Mouse (Mus musculus): Measurements from ENCODE around the gene Orc2. TPM values are rescaled to one million over a fixed set of nuclear protein-coding genes. Genes with fewer than 3 reads are reported as not detected.

The Orc2 gene
- 23.3 and 27.8 TPM in 2 replicates for polyA plus RNA-seq (2015; fragmentation: Nextera tagmentation; extraction: Ambion mirVana)

DNA sequence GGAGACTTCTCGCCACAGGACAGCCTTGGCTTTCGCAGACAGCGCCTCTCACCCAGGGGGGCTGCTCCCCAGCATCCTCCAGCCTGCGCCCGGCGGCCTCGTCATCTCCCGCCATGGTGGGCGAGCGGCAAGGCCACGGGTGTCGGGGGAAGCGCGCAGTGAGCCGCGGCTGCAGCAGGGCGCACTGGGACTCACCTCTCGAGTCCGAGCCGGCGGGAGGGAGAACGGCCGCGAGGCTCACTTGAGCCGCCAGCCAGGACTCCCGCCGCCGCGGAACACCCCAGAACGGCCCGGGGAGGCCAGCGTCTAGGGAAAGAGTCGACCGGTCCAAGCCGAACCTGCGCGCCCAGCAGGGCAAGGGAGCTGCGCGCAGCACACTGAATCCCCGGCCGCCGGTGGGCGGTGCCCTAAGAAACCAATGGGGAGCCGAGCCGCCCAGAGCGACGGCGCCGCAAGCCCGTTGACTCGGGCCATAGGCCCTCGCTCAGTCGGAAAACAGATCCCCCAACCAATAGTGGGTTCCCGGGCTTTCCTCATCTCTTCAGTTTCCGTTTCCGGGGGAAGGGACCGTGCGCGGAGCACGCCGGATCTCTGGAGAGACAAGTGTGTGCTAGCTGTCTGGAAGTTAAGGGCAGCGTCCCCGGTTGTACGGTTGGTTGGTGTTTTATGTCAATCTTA, at the start of gene Orc2:
Gene Orc2 (minus strand): TSS at position 533 of the 678 bp plus-strand sequence.
- H3K4me1 ChIP-seq, result no peaks in the 10 kb centered on the region
- peaks cover 15% of the 10 kb centered on the region; the same call in 1 of the 2 replicates for H3K9me3 ChIP-seq
- H3K9ac ChIP-seq, result peak within 1 kb of the TSS; percentile 72
- H3K4me2 ChIP-seq, result peak within 1 kb of the TSS; percentile 61
- H3K36me3 ChIP-seq, result peaks cover 10% of the 10 kb centered on the region; the same call in 1 of the 2 replicates
- ATAC-seq (ENCODE audit: insufficient read depth, low FRiP score, low read depth), result peak; percentile 99
- H3K4me3 ChIP-seq (replicated peaks), result peak within 1 kb of the TSS; percentile 77
- under 1% methylated on average over 64 of the region's 64 CpGs for WGBS
- H3K27me3 ChIP-seq (replicated peaks), result no peaks in the 10 kb centered on the region
- H3K27ac ChIP-seq, result peak within 1 kb of the TSS; percentile 80; the same call in 1 of the 2 replicates

DNA sequence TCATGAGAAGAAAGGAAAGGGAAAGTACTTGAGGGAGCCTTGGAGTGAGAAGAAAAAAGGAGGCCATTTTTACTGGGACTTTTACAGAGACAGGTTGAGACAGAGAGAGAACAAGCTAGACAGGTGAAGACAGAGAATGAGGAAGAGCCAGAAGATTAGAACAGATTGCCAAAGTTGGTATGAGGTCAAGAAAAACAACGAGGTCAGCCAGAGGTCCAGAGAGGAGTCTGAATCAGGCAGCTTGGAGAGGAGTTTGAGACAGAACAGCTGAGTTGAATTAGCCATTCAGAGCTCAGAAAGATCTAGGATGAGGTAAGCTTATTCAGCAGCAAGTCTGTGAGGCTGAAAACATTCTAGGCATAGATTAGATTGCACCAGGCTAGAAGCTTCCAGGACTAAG, 36.5 kb upstream of the Orc2 start:
- Histone ChIP-seq H3K4me2 (no peak overlapping the region), H3K4me3 (replicated peaks) (no peak overlapping the region), H3K9ac (no peak overlapping the region), H3K36me3 (peaks cover 24% of the 10 kb centered on the region; the same call in 1 of the 2 replicates), H3K27me3 (replicated peaks) (no peaks in the 10 kb centered on the region), H3K9me3 (no peaks in the 10 kb centered on the region), H3K4me1 (no peaks in the 10 kb centered on the region), H3K27ac (no peak overlapping the region)
- WGBS, result 74% methylated on average over 1 of the region's 1 CpGs
- ATAC-seq (ENCODE audit: insufficient read depth, low FRiP score, low read depth), result no peak

DNA sequence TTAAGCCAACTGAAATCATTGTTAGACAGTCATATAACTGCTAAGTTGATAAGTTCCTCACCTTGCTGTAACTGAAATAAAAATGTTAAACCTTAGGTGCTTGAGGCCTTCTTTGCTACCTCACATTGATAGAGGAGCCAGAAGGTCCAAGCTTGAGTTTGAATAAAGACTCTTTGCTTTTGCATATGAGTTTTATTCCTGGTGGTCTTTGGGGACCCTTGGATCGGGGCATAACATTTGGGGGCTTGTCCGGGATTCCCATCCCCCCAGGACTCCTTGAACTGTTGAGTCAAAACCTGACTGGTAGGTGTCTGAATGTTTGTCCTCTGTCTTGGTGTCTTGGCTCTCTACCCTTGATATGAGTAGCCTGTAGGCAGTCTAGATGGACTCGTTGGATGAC, 2.3 kb upstream of the Orc2 start:
- H3K9me3 ChIP-seq, result peaks cover 15% of the 10 kb centered on the region; the same call in 1 of the 2 replicates
- H3K27me3 ChIP-seq (replicated peaks), result no peaks in the 10 kb centered on the region
- no peak overlapping the region for H3K9ac ChIP-seq
- peaks cover 6% of the 10 kb centered on the region; the same call in 1 of the 2 replicates for H3K36me3 ChIP-seq
- no peak overlapping the region for H3K4me2 ChIP-seq
- ATAC-seq (ENCODE audit: insufficient read depth, low FRiP score, low read depth), result no peak
- no peaks in the 10 kb centered on the region for H3K4me1 ChIP-seq
- 95% methylated on average over 3 of the region's 3 CpGs for WGBS
- no peak overlapping the region for H3K27ac ChIP-seq
- H3K4me3 ChIP-seq (replicated peaks), result no peak overlapping the region

DNA sequence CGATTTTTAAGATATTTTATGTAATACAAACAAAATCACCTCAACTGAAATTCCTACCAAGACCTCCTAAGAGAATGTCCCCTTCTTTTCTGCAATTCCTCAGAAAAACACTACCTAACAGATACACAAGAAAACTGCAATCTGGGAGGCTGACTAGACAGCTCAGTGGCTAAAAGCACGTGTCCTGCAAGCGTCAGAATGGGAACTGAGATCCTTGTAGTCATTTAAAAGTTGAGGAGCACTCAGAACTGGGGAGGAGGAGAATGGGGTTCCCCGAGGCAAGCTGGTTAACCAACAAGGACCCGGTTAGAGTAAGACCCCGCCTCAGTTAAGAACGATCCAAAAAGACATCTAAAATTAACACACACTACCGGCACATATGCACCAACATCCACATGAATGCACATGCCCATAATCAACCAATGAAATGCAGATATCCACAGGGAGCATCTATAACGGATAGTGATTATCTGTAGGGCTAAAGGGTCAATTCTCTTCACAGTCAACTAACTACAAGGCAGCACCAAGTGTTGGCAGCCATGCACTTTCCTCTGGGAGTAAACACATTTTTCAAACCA, 1.0 kb downstream of the Orc2 start:
- H3K4me1 ChIP-seq, result no peaks in the 10 kb centered on the region
- H3K9me3 ChIP-seq, result peaks cover 14% of the 10 kb centered on the region; the same call in 1 of the 2 replicates
- no peak for ATAC-seq (ENCODE audit: insufficient read depth, low FRiP score, low read depth)
- no peaks in the 10 kb centered on the region for H3K27me3 ChIP-seq (replicated peaks)
- H3K4me2 ChIP-seq, result peak overlapping the region; percentile 61
- H3K4me3 ChIP-seq (replicated peaks), result peak overlapping the region; percentile 77
- peak overlapping the region; percentile 72; the same call in 1 of the 2 replicates for H3K9ac ChIP-seq
- no peak overlapping the region for H3K27ac ChIP-seq
- 25% methylated on average over 9 of the region's 9 CpGs for WGBS
- peaks cover 15% of the 10 kb centered on the region; the same call in 1 of the 2 replicates for H3K36me3 ChIP-seq

DNA sequence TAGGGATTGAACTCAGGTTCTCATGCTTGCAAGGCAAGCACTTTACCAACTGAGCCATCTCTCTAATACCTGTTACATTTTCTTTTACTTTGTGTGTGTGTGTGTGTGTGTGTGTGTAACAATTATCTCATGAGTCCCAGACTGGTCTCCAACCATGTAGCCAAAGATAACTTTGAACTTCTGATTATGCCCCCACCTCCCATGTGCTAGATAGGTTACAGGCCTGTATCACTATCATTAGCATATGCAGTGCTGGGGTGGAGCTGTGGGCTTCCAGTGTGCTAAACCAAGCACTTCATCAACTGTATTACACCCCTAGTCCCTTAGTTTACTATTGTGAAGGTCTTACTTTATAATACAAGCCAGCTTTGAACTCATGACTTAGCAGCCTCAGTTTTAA, 1.8 kb downstream of the Orc2 start:
- no peaks in the 10 kb centered on the region for H3K27me3 ChIP-seq (replicated peaks)
- no peak overlapping the region for H3K27ac ChIP-seq
- no peak overlapping the region for H3K4me2 ChIP-seq
- peaks cover 17% of the 10 kb centered on the region for H3K36me3 ChIP-seq
- H3K9me3 ChIP-seq, result peaks cover 9% of the 10 kb centered on the region; the same call in 1 of the 2 replicates
- H3K9ac ChIP-seq, result no peak overlapping the region
- H3K4me1 ChIP-seq, result no peaks in the 10 kb centered on the region
- ATAC-seq (ENCODE audit: insufficient read depth, low FRiP score, low read depth), result peak; percentile 47; the same call in 1 of the 2 replicates
- no peak overlapping the region; the same call in 1 of the 2 replicates for H3K4me3 ChIP-seq (replicated peaks)

DNA sequence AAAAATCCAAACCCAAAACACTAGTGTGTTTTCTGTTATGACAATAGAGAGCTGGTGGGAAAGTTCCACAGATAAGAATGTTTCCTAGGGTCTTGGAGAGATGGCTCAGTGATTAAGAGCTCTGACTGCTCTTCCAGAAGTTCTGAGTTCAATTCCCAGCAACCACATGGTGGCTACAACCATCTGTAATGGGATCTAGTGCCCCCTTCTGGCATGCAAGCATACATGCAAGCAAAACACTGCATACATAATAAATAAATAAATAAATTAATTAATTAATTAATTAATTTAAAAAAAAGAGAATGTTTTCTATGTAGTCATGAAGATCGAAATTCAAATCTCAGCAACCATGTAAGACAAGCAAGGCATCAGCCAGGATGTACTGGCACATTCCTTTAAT, 6.2 kb downstream of the Orc2 start:
- 98% methylated on average over 1 of the region's 1 CpGs for WGBS
- Histone ChIP-seq H3K27ac (no peak overlapping the region), H3K4me2 (no peak overlapping the region), H3K4me3 (replicated peaks) (no peak overlapping the region), H3K36me3 (peaks cover 21% of the 10 kb centered on the region), H3K27me3 (replicated peaks) (no peaks in the 10 kb centered on the region), H3K4me1 (no peaks in the 10 kb centered on the region), H3K9ac (no peak overlapping the region), H3K9me3 (no peaks in the 10 kb centered on the region)
- ATAC-seq (ENCODE audit: insufficient read depth, low FRiP score, low read depth), result no peak

DNA sequence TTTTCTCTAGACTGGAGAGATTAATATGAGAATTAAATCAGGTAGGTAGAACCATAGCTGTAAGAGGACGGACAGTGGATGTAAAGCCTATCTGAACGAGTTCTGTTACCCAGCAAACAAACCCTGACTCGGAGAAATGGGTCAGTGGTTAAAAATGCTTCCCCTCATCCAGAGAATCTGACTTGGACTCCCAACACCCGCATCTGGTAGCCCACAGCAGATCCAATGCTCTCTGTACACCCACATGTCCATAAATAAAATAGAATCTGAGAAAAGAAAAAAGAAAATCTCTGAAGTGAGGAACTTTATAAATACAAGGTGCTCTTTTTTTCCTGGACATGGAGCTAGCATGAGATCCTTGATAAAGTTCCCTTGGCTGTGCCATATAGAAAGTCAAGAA, 7.2 kb downstream of the Orc2 start:
- WGBS, result 89% methylated on average over 4 of the region's 4 CpGs
- Histone ChIP-seq H3K36me3 (peaks cover 26% of the 10 kb centered on the region), H3K9me3 (no peaks in the 10 kb centered on the region), H3K4me3 (replicated peaks) (no peak overlapping the region), H3K4me2 (no peak overlapping the region), H3K4me1 (no peaks in the 10 kb centered on the region), H3K27me3 (replicated peaks) (no peaks in the 10 kb centered on the region), H3K9ac (no peak overlapping the region), H3K27ac (no peak overlapping the region)
- ATAC-seq (ENCODE audit: insufficient read depth, low FRiP score, low read depth), result no peak

DNA sequence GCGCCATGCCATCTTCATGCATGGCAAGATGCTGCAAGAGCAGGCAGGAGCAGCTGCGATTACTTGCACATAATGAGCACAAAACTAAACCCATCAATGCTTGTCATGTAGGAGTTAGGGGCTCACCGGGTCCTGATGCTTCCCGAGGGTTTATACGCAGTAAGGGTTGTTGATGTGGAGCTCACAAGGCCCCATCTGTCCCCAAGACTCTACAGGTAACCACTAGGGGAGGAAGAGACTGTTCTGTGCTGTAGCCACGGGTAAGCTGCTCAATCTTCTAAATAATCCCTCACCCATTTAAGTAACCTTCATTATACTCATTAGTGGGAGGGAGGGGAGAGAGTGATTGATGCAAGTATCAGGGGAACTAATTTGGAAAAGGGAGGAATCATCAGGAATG, 9.3 kb downstream of the Orc2 start:
- Histone ChIP-seq H3K4me2 (no peak overlapping the region), H3K36me3 (peaks cover 42% of the 10 kb centered on the region), H3K27ac (no peak overlapping the region), H3K9ac (no peak overlapping the region), H3K27me3 (replicated peaks) (no peaks in the 10 kb centered on the region), H3K9me3 (no peaks in the 10 kb centered on the region), H3K4me3 (replicated peaks) (no peak overlapping the region), H3K4me1 (no peaks in the 10 kb centered on the region)
- ATAC-seq (ENCODE audit: insufficient read depth, low FRiP score, low read depth), result no peak
- WGBS, result 91% methylated on average over 6 of the region's 6 CpGs

DNA sequence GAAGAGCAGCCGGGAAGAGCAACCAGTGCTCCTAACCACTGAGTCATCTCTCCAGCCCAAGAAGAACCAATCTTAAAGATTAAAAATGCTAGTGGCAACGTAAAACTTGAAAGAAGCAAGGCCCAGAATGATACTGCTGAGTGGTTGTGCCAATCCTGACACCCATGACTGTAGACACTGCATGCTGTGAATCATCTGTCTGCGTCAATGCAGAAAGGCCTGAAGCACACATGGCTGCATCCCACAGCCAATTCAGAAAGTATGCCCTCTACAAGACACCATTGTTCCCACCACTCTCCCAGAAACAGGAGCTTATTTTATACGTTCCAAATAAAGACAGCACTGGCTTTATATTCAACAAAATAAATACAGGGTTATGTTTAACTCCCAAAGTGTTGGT, 22.3 kb downstream of the Orc2 start:
- H3K27me3 ChIP-seq (replicated peaks), result no peaks in the 10 kb centered on the region
- no peak overlapping the region for H3K4me3 ChIP-seq (replicated peaks)
- WGBS, result 90% methylated on average over 4 of the region's 4 CpGs
- H3K36me3 ChIP-seq, result peaks cover 39% of the 10 kb centered on the region
- no peaks in the 10 kb centered on the region for H3K9me3 ChIP-seq
- no peak overlapping the region for H3K27ac ChIP-seq
- H3K4me2 ChIP-seq, result no peak overlapping the region
- no peak for ATAC-seq (ENCODE audit: insufficient read depth, low FRiP score, low read depth)
- no peak overlapping the region for H3K9ac ChIP-seq
- no peaks in the 10 kb centered on the region for H3K4me1 ChIP-seq

DNA sequence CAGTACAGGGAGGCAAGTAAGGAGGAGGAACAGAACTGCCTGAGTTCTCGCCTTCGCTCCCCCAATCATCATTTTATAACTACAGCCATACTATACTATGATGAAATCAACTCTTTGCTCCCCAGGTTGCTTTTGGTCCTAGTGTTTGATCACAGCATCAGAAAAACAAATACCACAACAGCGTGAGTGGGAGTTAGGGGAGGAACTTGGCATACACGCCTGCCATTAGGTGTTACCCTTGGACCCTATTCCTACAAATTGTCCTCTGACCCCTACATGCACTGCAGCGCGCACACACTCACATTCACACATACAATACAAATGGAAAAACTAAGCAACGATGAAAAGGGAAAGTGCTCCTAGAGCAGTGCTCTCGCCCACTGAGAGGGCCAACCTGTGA, 29.2 kb downstream of the Orc2 start:
- no peak for ATAC-seq (ENCODE audit: insufficient read depth, low FRiP score, low read depth)
- H3K4me2 ChIP-seq, result no peak overlapping the region

DNA sequence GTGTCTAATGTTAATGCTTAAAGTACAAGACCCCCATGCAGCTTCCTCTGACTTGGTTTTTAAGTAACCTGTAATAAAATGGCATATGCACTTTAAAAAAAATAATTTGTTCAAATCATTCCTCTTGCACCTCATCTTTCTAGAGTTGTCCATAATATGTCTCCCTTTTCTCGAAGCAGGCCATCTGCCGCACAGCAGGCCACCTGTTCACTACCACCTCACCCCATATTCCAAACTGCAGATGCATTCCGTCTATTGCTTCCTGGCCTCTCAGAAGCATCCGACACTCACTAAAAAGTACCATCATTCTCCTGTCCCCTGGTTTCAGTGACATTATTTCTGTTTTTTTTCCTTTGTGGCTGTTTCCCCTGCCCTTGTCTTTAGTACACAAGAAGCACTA, 39.3 kb downstream of the Orc2 start:
- peaks cover 26% of the 10 kb centered on the region for H3K36me3 ChIP-seq
- no peak overlapping the region for H3K4me3 ChIP-seq (replicated peaks)
- no peak for ATAC-seq (ENCODE audit: insufficient read depth, low FRiP score, low read depth)
- WGBS, result 92% methylated on average over 4 of the region's 4 CpGs
- no peak overlapping the region for H3K9ac ChIP-seq
- no peak overlapping the region for H3K4me2 ChIP-seq
- H3K4me1 ChIP-seq, result no peaks in the 10 kb centered on the region
- no peaks in the 10 kb centered on the region for H3K27me3 ChIP-seq (replicated peaks)
- no peak overlapping the region for H3K27ac ChIP-seq
- H3K9me3 ChIP-seq, result no peaks in the 10 kb centered on the region

More for the DNA sequence above, 29.2 kb downstream of the Orc2 start:
- Histone ChIP-seq H3K27me3 (replicated peaks) (no peaks in the 10 kb centered on the region), H3K27ac (no peak overlapping the region), H3K9ac (no peak overlapping the region), H3K36me3 (peaks cover 35% of the 10 kb centered on the region), H3K4me1 (no peaks in the 10 kb centered on the region), H3K4me3 (replicated peaks) (no peak overlapping the region), H3K9me3 (no peaks in the 10 kb centered on the region)
- 93% methylated on average over 8 of the region's 8 CpGs for WGBS

DNA sequence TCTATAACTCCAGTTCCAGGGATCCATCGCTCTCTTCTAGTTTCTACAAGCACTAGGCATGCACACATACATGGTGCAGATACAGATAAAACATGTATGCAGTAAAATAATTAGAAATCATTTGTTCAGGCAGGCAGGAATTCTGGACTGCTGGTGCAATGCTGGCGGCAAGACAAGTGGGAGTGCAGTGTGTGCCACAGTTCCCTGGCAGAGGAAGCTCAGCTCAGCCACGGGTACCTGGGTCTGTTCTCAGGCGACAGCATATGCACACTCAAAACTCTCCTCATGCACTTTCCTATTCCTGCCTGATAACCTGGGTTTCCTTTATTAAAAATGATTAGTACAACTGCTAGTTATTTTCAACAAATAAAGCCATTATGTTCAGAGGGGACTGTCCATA, 39.9 kb downstream of the Orc2 start:
- Histone ChIP-seq H3K9ac (no peak overlapping the region), H3K4me2 (no peak overlapping the region), H3K9me3 (no peaks in the 10 kb centered on the region), H3K27me3 (replicated peaks) (no peaks in the 10 kb centered on the region), H3K27ac (no peak overlapping the region), H3K4me1 (no peaks in the 10 kb centered on the region), H3K4me3 (replicated peaks) (no peak overlapping the region), H3K36me3 (peaks cover 29% of the 10 kb centered on the region)
- 93% methylated on average over 4 of the region's 4 CpGs for WGBS
- ATAC-seq (ENCODE audit: insufficient read depth, low FRiP score, low read depth), result no peak

Measured in stomach, embryonic 15.5 days (tissue).